Mouse (Mus musculus) brain, embryonic 14.5 days (tissue): ENCODE results near the gene Atcay.

Experiments used
- CTCF ChIP-seq: fragments of 200-500 bp; IDR thresholded peaks from 2 replicates; pipeline ENCODE4 v1.5.1; 2012; ENCODE audit warnings: inconsistent platforms, mild to moderate bottlenecking, moderate library complexity, borderline replicate concordance; ENCODE audit not compliant: insufficient read depth, insufficient read length; ENCODE audit errors: extremely low read depth
- POLR2A ChIP-seq: fragments of 200-500 bp; IDR thresholded peaks from 2 replicates; pipeline ENCODE4 v1.6.1; 2012; ENCODE audit warnings: mild to moderate bottlenecking, inconsistent platforms, borderline replicate concordance; ENCODE audit not compliant: poor library complexity, insufficient read depth, insufficient read length, severe bottlenecking; ENCODE audit errors: extremely low read depth

- TF ChIP-seq CTCF (no peak), POLR2A (no peak)
These were observed 48.9 kb upstream of the Atcay start for GRCm38 (mm10) chr10:81279496-81279895.
